Mouse (Mus musculus): Measurements from ENCODE around the gene Trappc12. TPM values are rescaled to one million over a fixed set of nuclear protein-coding genes. Genes with fewer than 3 reads are reported as not detected.

The Trappc12 gene
- polyA plus RNA-seq, 1 experiment from 2014 or later = 45.0 TPM

DNA sequence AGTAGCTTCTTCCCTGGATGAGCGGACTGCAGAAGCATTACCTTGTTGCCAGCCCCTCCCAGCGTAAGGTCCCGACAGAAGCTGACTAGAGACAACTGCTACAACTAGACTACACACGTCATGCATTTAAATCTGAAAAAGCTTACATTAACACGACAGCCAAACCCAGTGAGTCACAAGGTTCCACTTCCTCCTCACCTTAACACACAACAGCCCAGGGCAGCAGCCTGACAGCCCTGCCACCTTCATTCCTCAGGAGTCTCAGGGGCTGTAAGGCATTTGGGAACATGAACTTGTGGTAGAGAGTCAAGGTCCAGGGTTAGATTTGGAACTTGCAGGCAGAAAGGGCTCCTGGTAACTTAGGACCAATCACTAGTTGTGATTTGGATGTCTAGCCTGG is 23.2 kb downstream of the Trappc12 start:
- Histone ChIP-seq H3K9ac (replicated peaks) (no peak overlapping the region), H3K27ac (replicated peaks) (no peak overlapping the region), H3K4me3 (no peak overlapping the region), H3K27me3 (no peaks in the 10 kb centered on the region), H3K9me3 (no peaks in the 10 kb centered on the region), H3K36me3 (peaks cover 20% of the 10 kb centered on the region), H3K4me1 (no peaks in the 10 kb centered on the region), H3K4me2 (replicated peaks) (no peak overlapping the region)
- ATAC-seq (replicated peaks) = no peak
- WGBS = 94% methylated on average over 5 of the region's 5 CpGs

DNA sequence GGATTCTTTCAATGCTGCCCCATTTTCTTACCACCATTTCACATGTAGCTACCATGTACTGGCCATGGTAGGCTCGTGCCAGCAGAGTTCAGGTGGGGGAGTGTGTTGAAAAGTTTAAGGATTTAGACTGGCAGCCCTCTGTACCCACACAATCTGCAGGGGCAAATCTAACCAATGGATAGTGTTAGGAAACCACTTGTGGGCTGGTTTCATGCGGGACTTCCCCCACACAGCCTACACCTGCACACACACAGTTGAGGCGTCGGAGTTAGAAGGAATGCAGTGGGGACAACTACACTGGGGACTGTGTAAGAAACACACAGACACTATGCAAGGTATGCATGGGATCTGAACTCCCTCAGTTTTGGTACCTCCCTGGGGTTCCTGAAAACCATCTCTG is 24.1 kb downstream of the Trappc12 start:
- Histone ChIP-seq H3K27ac (replicated peaks) (no peak overlapping the region), H3K9ac (replicated peaks) (no peak overlapping the region), H3K4me3 (no peak overlapping the region), H3K4me1 (no peaks in the 10 kb centered on the region), H3K4me2 (replicated peaks) (no peak overlapping the region), H3K36me3 (peaks cover 23% of the 10 kb centered on the region), H3K27me3 (no peaks in the 10 kb centered on the region), H3K9me3 (no peaks in the 10 kb centered on the region)
- 94% methylated on average over 4 of the region's 4 CpGs for WGBS
- no peak for ATAC-seq (replicated peaks)

DNA sequence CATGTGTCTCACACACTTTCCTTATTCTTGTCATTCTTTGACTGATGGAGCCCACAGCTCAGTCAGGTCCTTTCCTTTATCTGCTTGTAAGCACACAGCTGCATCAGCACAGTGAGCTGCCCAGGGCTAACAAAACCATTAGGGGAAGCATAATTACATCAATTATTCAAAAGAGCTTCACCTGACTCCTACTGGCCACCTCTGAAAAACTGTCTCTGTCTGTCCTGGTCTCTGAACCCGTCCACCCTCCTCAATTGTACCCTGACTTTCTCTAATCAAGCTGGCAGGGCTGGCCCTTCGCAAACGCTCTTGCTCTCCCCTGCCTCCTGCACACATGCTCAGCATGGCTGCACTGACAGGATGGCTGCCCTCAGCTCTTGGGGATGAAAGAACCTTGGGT is 25.9 kb downstream of the Trappc12 start:
- WGBS = 75% methylated on average over 3 of the region's 3 CpGs

DNA sequence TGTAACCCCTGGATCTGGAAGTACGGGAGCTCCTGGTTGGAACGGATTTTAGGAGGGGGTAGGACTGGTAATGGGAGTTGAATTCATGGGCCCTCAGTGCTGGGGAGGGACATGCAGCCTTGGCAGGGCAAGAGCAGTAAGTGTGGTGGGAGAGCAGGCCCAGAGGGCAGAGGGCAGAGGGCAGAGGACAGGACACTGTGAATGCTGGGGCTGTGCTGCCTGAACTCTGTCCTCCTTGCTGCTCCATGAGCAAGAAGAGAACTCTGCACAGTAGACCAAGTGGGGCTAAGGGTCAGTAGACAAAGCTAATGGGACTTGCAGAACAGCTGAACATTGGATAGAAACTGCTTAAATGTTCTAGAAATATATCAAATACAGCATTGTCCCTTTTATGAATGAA is 32.2 kb downstream of the Trappc12 start:
- no peak overlapping the region for H3K9ac ChIP-seq (replicated peaks)
- H3K36me3 ChIP-seq = peaks cover 32% of the 10 kb centered on the region
- H3K4me2 ChIP-seq (replicated peaks) = no peak overlapping the region
- no peaks in the 10 kb centered on the region for H3K9me3 ChIP-seq
- no peak for ATAC-seq (replicated peaks)
- H3K4me3 ChIP-seq = no peak overlapping the region
- no peaks in the 10 kb centered on the region for H3K27me3 ChIP-seq
- 90% methylated on average over 2 of the region's 2 CpGs for WGBS
- H3K4me1 ChIP-seq = no peaks in the 10 kb centered on the region
- no peak overlapping the region for H3K27ac ChIP-seq (replicated peaks)

More for the DNA sequence above, 25.9 kb downstream of the Trappc12 start:
- H3K27me3 ChIP-seq = no peaks in the 10 kb centered on the region
- H3K9me3 ChIP-seq = no peaks in the 10 kb centered on the region
- H3K4me3 ChIP-seq = no peak overlapping the region
- H3K27ac ChIP-seq (replicated peaks) = no peak overlapping the region
- peaks cover 35% of the 10 kb centered on the region for H3K36me3 ChIP-seq
- ATAC-seq (replicated peaks) = no peak
- no peaks in the 10 kb centered on the region for H3K4me1 ChIP-seq
- H3K4me2 ChIP-seq (replicated peaks) = no peak overlapping the region
- H3K9ac ChIP-seq (replicated peaks) = no peak overlapping the region

DNA sequence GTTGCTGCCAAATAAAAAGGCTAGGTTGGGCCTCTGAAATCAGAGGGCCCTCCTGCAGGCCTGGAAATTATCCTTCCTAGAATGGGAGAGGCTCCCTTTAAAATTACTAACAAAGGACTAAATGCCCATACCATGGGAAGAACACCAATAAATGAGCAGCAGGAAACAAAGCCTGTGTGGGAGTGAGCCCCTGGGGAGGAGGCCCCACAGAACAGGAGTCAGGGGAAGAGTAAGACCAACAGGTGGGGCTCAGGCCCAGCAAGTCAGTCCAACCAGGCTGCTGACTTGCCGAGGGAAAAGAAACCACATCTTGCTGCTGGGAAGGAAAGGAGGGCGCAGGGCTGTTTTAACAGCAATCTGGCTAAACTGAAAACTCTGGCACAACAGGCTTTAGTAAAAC is 33.2 kb downstream of the Trappc12 start:
- 59% methylated on average over 2 of the region's 2 CpGs for WGBS
- H3K27me3 ChIP-seq = no peaks in the 10 kb centered on the region
- ATAC-seq (replicated peaks) = no peak
- H3K4me3 ChIP-seq = no peak overlapping the region
- no peaks in the 10 kb centered on the region for H3K9me3 ChIP-seq
- no peak overlapping the region for H3K4me2 ChIP-seq (replicated peaks)
- H3K36me3 ChIP-seq = peaks cover 28% of the 10 kb centered on the region
- no peak overlapping the region for H3K27ac ChIP-seq (replicated peaks)
- H3K4me1 ChIP-seq = no peaks in the 10 kb centered on the region
- H3K9ac ChIP-seq (replicated peaks) = no peak overlapping the region

DNA sequence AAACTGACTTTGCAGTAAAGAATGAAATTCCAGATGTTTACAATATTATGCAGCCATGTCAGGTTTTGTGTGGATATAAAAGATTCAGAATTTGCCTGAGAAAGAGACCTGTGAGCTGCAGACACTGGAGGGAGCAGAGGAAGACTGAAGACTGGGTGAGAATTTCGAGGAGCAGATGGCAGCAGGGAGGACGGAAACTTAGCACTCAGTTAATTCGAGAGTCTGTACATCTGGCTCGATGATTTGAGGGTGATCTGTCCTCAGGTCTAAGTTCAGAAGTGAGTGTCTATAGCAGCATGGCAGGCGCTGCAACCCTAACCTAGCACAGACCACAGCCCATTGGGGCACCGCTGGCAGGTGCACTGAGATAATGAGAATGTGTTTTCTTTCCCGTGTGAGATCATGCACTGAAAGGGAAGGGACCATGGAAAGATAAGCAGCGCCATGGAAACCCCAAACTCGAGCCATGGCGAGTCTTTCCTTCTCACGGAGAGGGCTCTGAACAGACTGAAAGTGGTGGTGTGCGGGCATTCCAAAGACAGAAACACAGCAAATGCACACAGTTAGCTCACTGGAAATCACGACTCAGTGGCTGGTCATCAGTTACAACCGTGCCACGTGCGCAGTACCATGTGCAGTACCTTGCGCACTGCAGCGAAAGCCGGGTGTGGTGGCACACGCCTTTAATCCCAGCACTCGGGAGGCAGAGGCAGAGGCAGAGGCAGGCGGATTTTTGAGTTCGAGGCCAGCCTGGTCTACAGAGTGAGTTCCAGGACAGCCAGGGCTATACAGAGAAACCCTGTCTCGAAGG is 35.2 kb downstream of the Trappc12 start:
- Histone ChIP-seq H3K36me3 (peaks cover 13% of the 10 kb centered on the region), H3K4me3 (no peak overlapping the region), H3K27ac (replicated peaks) (no peak overlapping the region), H3K9ac (replicated peaks) (no peak overlapping the region), H3K27me3 (no peaks in the 10 kb centered on the region), H3K4me2 (replicated peaks) (no peak overlapping the region), H3K9me3 (no peaks in the 10 kb centered on the region), H3K4me1 (no peaks in the 10 kb centered on the region)
- no peak for ATAC-seq (replicated peaks)
- 85% methylated on average over 24 of the region's 24 CpGs for WGBS

DNA sequence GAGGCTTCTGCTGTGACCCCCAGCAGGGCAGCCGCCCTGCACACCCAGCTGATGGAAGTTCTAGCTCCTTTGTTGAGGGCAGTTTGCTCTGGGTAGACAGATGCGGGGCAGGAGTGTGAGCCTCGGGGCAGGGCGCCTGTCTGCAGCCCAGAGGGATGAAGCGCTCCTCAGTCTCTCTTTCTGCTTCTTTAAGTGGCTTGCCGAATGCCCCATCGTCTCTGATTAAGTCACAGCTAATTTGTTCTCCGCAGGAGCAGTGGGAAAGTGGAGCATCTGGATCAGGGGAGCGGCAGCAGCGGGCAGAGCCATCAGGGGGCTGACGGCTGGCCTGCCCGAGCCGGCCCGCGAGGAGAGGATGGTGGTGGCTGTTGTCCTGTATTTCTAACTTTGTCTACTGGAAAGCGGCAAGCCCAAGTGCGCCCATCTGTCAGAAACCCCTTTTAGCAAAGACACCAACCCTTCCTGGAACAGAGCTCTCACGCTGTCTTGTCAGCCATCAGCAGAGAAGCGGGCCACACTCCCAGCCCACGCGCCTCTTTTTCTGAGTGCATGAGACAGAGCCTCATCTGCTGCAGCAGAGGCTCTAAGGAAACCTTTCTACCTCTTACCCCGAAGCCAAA is 39.6 kb downstream of the Trappc12 start:
- ATAC-seq (replicated peaks) = no peak

DNA sequence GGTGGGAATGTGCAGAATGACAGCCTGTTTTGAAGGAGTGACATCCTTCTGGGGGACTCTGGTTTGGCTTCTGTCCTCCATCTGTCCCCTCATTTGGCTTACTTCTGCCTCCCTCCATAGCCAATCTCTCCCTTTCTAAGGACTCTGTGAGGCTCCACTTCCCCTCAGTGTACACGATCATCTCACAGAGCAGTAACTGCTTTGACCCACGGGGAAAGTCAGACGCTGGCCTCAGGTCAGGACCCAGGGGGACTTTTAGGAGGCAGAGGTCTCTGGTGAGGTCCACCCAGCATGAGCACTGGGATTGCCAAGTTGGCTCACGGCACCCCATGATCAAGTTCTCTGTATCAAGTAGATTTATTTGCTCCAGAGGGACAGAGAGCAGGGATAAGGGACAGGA is 42.1 kb downstream of the Trappc12 start:
- H3K9ac ChIP-seq (replicated peaks) = no peak overlapping the region
- no peaks in the 10 kb centered on the region for H3K9me3 ChIP-seq
- ATAC-seq (replicated peaks) = no peak
- peaks cover 3% of the 10 kb centered on the region; the same call in 1 of the 2 replicates for H3K36me3 ChIP-seq
- no peak overlapping the region for H3K4me3 ChIP-seq
- no peaks in the 10 kb centered on the region for H3K27me3 ChIP-seq
- H3K4me1 ChIP-seq = peaks cover 3% of the 10 kb centered on the region; the same call in 1 of the 2 replicates
- H3K27ac ChIP-seq (replicated peaks) = no peak overlapping the region
- WGBS = 91% methylated on average over 4 of the region's 4 CpGs
- no peak overlapping the region for H3K4me2 ChIP-seq (replicated peaks)

More for the DNA sequence above, 39.6 kb downstream of the Trappc12 start:
- H3K4me2 ChIP-seq (replicated peaks) = no peak overlapping the region
- 68% methylated on average over 22 of the region's 22 CpGs for WGBS
- no peaks in the 10 kb centered on the region for H3K4me1 ChIP-seq
- no peak overlapping the region for H3K4me3 ChIP-seq
- no peak overlapping the region for H3K27ac ChIP-seq (replicated peaks)
- no peak overlapping the region for H3K9ac ChIP-seq (replicated peaks)
- no peaks in the 10 kb centered on the region for H3K9me3 ChIP-seq
- H3K36me3 ChIP-seq = peaks cover 5% of the 10 kb centered on the region; the same call in 1 of the 2 replicates
- no peaks in the 10 kb centered on the region for H3K27me3 ChIP-seq

DNA sequence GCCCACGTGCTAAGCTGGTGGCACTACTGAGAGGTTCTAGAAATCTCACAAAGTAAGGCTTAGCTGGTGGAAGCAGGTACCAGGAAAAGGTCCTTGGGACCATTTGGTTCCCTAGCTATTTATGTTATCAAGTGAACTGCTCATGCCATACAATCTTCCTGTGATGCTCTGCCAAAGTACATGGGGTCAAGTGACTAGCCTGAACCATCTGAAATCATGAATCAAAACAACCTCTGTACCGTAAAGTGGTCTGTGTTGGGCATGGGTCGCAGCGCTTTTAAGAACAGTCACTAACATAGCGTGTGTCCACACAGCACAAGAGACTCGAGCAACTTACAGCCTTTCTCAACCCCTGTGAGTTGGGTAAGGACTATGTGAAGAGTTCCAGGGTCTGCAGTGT is 45.1 kb downstream of the Trappc12 start:
- no peak overlapping the region for H3K4me2 ChIP-seq (replicated peaks)
- no peak overlapping the region for H3K9ac ChIP-seq (replicated peaks)
- ATAC-seq (replicated peaks) = no peak
- H3K27ac ChIP-seq (replicated peaks) = no peak overlapping the region
- H3K4me1 ChIP-seq = peaks cover 21% of the 10 kb centered on the region
- no peaks in the 10 kb centered on the region for H3K36me3 ChIP-seq
- no peak overlapping the region for H3K4me3 ChIP-seq
- no peaks in the 10 kb centered on the region for H3K9me3 ChIP-seq
- no peaks in the 10 kb centered on the region for H3K27me3 ChIP-seq
- WGBS = 88% methylated on average over 6 of the region's 6 CpGs

DNA sequence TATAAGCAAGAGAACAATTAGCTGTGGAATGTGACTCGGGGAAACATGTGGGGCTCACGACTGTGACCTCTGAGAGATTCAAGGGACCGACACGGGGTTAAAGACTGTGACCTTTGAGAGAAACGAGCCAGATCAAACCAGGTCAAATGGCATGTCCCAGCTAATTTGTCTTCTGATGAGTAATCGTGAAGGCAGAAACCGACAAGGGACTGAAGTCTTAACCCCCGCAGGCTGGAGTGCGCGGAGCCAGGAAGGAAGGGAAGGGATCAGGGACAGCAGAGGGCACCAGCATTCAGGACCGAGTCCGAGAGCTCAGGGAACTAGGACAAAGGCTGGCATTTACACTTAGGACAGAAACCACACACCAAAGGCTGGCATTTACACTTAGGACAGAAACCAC is 45.9 kb downstream of the Trappc12 start:
- Histone ChIP-seq H3K9ac (replicated peaks) (no peak overlapping the region), H3K4me3 (no peak overlapping the region), H3K4me1 (peaks cover 26% of the 10 kb centered on the region), H3K27me3 (no peaks in the 10 kb centered on the region), H3K4me2 (replicated peaks) (no peak overlapping the region), H3K9me3 (no peaks in the 10 kb centered on the region), H3K27ac (replicated peaks) (no peak overlapping the region), H3K36me3 (no peaks in the 10 kb centered on the region)
- no peak for ATAC-seq (replicated peaks)
- 15% methylated on average over 12 of the region's 12 CpGs for WGBS

DNA sequence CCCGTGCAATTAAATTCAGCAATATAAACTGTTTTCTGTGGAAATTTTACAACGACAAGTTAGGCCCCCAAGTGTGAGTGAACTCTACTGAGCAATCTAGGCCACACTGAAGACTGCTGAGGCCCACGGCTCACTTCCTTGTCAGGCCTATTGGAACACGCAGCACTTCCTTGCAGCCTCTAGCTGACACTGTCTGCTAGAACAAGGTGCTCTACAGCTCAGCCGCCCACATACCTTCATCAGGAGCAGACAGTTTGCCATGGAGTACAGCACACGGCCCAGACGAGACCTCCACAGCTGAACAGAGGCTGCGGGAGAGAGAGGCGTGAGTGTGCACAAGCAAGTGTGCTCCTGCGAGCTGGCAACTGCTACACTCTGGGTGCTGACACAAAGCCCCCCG is 49.0 kb downstream of the Trappc12 start:
- no peak for ATAC-seq (replicated peaks)
- H3K27ac ChIP-seq (replicated peaks) = peak overlapping the region; percentile 94
- H3K36me3 ChIP-seq = no peaks in the 10 kb centered on the region
- no peaks in the 10 kb centered on the region for H3K27me3 ChIP-seq
- no peak overlapping the region for H3K4me3 ChIP-seq
- WGBS = 62% methylated on average over 11 of the region's 11 CpGs
- no peaks in the 10 kb centered on the region for H3K9me3 ChIP-seq
- H3K4me1 ChIP-seq = peaks cover 42% of the 10 kb centered on the region
- H3K9ac ChIP-seq (replicated peaks) = peak overlapping the region; percentile 22; the same call in 1 of the 2 replicates
- no peak overlapping the region for H3K4me2 ChIP-seq (replicated peaks)

DNA sequence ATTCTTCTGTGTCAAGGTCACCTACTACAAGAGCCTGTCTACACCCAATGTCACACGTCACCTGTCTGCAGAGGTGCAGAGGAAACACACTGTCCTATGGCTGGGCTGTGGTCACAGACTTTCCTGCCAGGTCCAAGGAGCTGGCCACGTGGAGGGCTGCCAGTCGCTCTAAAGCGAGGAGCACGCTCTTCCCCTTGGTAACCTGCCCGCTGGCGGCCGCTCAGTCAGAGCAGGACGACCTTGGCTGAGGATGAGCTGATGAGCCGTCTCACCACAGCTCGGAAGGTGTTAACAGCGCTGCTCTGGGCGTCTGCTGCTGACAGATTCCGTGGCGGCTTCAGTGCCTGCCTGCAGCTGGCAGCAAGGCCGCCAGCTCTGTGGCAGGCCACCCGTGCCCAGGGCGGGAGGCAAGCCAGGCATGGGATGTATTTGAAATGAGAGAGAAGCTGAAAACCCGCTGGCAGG is 49.7 kb downstream of the Trappc12 start:
- Histone ChIP-seq H3K27ac (replicated peaks) (peak overlapping the region; percentile 94), H3K4me2 (replicated peaks) (no peak overlapping the region), H3K9me3 (no peaks in the 10 kb centered on the region), H3K36me3 (no peaks in the 10 kb centered on the region; the same call in 1 of the 2 replicates), H3K4me1 (peaks cover 42% of the 10 kb centered on the region), H3K4me3 (no peak overlapping the region), H3K27me3 (no peaks in the 10 kb centered on the region), H3K9ac (replicated peaks) (peak overlapping the region; percentile 21; the same call in 1 of the 2 replicates)
- WGBS = 44% methylated on average over 19 of the region's 19 CpGs
- peak; percentile 66 for ATAC-seq (replicated peaks)
